Mouse (Mus musculus): ENCODE measurements around the gene B3gnt2.
"Not testable (repeated sequence)": the region's sequence is repeated elsewhere in the genome, so short reads cannot be mapped to it uniquely, and the experiment has no call there.

B3gnt2 gene

DNA sequence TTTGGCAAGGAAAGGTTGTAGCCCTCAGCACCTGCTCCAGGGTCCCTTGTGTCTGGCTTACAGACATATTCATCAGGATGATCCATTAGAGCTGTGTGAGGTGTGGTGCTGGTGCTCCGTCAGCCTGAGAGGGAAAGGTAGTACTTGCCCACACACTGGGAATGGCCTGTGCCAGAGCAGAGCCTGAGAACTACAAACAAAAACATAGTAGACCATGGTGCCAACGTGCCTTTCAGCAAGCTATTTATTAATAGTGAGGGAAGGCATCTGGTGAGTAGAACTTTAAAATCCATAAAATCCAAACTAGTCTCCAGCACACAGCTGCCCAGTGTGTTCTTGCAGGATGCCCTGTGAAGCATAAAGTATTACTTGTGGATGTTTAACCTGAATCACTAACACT is 94.5 kb downstream of the B3gnt2 start:
- no peak for DNase-seq (ENCODE audit: low spot score)

GRCm38 (mm10) chr11:22765425-22765824 is 95.3 kb downstream of the B3gnt2 start:
- no peak for DNase-seq (ENCODE audit: low spot score)

DNA sequence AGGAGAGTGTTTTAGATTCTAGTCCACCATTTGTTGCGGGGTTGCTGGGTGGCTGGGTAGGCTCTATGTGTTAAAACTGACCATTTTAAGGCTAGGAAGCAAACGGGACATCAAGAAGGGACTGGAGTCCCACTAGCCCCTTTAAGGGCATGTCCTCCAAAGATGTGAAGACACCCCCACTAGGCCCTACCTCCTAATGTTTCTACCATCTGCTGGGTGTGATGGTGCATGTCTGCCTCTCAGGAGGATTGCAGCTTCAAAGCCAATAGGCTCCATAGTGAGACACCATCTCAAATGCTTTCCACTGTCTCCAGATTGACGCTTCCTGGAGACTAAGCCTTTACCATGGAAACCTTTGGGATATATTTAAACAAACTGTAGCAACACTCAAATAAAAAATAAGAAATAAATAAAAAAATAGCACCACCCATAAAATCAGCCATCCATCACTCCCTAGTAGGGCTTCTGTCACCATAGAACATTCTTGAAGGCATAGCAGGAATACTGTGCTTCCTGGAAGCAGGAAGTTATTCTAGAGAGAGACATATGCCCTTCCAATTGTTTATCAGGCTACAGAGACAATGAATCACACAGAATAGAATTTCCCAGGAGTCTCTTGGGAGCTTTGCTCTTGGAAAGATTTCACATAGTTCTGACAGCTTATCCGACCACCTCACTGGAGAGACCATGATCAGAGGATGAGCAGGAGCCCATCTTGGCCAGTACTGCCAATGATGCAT is 97.0 kb downstream of the B3gnt2 start:
- DNase-seq (ENCODE audit: low spot score), result no peak

- DNase-seq (ENCODE audit: low spot score), result no peak
These were observed 97.7 kb downstream of the B3gnt2 start for GRCm38 (mm10) chr11:22763055-22763454.

- no peak for DNase-seq (ENCODE audit: low spot score)
These were observed 98.4 kb downstream of the B3gnt2 start for GRCm38 (mm10) chr11:22762236-22762927.

GRCm38 (mm10) chr11:22759783-22760182 is 101.0 kb downstream of the B3gnt2 start:
- DNase-seq (ENCODE audit: low spot score), result no peak

- no peak for DNase-seq (ENCODE audit: low spot score)
These were observed 104.4 kb downstream of the B3gnt2 start for GRCm38 (mm10) chr11:22756168-22756980.

DNA sequence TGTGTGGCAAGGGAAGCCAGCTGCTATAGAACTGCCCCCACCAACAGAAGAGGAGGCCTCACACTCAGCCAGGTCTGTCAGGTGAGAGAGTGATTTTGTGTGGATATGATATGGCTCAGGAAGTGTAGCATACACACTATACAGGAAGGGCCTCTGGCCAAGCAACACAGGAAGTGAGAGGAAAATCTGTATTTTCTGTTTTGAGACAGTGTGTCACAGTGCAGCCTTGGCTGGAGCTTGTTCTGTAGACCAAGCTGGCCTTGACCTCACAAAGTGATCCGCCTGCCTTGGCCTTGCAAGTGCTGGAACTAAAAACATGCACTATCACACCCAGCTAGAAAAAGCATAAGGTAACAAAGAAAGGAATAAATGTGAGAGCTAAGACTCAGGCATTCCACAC is 105.6 kb downstream of the B3gnt2 start:
- no peak for DNase-seq (ENCODE audit: low spot score)

DNA sequence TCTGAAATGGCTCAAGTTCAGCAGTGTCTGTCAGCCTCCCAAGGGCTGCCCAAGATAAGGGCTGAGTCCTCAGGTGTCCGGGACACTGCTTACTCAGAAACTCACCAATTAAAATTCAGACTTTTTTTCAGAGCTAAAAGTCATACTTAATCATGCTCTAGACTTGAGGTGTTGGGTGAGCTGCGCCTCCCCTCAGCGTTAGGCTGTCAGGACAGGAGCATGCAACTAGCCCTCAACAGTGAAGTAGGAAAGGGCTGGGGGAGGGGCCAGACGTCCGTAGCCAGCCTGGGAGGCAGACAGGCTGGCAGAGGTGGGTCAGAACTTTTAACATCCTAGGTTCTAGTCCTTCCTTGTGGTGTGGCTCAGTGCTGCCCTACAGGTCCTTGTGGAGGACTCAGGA is 108.2 kb downstream of the B3gnt2 start:
- no peak for DNase-seq (ENCODE audit: low spot score)

GRCm38 (mm10) chr11:22751592-22751991 is 109.2 kb downstream of the B3gnt2 start:
- DNase-seq (ENCODE audit: low spot score), result no peak

DNA sequence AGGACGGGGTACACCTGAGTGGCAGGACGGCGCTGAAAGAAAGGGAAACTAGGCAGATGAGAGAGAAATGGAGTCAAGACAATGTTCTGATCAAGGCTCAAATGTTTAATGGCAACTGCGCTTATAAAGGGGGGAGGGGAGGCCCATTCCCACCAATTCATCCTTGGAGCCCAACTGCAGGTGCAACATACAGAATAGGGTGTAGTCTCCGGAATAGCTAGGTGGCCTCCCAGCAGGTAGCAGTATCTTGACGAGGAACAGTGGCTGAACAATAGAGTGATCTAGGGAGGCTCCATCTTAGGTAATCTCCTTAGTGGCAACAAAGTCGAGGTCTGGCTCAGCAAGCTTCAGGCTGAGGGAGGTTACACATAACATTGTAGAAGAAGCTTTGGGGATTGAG is 113.4 kb downstream of the B3gnt2 start:
- DNase-seq (ENCODE audit: low spot score), result no peak

DNA sequence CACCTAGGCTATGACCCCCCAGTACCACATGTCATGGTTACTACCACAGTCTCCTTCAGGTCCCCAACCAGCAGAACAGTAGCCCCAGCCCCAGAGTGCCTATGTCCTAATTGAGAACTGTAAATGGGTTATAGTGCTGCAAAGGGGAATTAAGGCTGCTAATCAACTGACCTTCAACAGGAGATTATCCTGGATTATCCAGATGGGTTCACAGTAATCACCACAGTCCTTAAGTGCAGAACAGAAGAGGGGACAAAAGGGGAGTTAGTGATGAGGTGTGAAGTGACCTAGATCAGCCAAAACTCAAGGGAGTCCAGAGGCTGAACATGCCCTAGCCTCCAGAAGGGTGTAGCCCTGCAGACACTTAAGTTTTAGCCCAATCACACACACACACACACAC is 115.4 kb downstream of the B3gnt2 start:
- no peak for DNase-seq (ENCODE audit: low spot score)

- DNase-seq (ENCODE audit: low spot score), result no peak
These were observed 117.0 kb downstream of the B3gnt2 start for GRCm38 (mm10) chr11:22743561-22744269.

DNA sequence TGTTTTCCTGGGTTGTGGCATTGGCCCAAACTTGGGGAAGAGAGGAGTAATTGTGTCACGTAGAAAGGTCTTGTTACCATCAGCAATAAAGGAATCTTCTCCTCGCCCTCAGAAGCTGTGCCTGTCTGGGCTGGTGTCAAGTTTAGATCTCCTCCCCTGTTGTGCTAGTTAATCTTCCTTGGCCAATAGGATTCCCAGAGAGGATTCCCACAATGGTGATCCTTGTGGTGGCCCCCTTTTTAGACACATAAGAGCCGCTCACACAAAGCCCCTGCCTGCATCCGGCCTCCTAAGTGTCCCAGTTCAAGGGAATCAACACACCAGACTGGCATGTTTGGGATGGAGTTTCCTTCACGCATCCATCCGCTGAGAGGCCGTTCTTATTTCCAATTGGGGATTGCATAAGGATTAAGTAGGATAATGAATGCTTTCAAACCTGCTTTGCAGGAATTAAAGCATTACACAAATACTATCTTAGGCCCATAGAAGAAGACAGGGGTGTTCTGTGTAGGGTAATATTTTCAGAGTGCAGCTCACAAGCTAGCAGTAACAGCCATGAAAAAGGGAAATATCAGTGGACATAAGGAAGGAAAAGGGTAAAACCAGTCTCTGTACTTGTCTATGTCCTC is 118.6 kb downstream of the B3gnt2 start:
- DNase-seq (ENCODE audit: low spot score), result no peak

- no peak for DNase-seq (ENCODE audit: low spot score)
These were observed 119.3 kb downstream of the B3gnt2 start for GRCm38 (mm10) chr11:22741436-22741835.

DNA sequence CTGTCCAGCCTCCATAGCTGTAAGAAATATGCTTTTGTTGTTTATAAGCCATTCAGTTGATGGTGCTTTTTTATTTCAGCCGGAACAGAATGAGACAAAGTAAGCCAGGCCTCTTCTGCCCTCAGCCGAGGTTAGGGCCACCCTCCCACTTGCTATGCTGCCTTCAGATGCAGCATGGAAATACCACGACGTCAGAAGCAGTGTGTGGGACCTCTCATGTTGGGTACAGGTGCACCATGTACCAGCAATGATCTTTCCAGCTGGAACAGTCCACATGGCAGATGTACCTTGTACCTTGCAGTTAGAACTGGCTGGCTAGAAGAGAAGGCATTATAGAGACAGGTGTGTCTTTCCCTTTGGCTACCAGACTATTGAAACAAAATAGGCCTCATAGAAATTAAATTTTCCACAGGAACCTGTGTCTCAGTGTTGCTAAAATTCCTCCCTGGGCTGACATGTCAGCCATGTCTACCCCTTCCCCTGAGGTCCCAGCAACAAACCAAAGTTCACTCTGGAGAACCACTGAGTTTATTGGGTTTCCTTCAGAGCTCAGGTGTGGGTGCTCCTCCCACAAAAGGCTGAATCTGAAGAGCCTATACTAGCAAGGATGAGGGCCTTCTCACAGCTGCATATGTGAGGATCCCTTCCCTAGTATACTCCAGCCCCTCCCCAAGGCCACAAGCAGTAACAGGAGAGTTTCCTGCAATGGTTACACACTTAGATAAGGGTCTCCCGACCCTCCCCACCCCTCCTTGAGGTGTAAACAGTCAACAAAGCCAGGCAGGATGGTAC is 121.1 kb downstream of the B3gnt2 start:
- no peak for DNase-seq (ENCODE audit: low spot score)

DNA sequence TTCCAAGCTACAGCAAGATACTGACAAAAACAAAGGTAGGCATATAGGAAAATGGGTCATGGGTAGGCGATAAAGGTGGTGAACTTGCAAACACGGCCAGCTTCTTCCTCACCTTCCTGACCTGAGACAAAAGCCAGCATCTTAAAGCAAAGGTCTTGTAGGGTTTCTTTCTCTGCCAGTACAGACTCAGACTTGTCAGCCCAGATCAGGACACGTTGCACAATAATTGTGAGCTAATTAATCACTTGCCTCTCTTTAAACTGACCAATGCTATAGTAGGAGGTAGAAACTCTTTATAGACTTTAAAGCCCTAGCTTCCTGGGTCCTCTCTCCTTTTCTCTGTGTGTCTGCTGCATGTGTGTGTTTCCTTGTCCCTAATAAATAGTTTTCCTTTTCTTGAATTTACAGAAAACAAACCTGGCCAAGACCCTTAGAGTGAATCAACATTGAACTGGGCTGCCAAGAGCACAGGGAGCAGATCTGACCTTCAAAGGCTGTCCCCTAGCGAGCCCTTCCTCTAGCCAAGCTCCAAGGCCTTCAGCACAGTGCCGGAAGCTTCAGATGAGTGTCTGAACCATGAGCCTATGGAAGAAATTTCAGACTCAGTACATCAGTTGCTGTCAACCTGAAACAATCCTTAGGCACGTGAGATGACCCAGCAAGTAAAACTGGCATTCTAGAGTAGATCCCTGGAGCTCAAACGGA is 124.1 kb downstream of the B3gnt2 start:
- no peak for DNase-seq (ENCODE audit: low spot score)

DNA sequence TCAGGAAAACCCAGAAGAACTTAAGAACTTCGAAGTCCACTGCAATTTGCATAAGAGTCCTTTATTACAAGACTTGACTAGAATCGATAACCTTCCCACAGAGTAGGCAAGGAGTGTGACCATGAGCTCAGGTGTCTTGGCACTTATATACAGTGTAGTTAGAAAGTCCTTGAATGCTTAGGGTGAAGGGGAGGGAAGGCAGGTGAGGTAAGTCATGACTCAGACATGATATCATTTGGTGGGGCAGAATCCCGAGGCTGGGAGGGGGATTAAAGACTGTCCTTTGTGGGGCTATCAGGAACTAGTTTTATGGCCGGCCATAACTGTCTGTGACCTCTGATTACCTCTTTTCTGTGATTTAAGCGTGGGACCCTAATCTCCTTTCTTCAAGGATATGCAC is 125.6 kb downstream of the B3gnt2 start:
- DNase-seq (ENCODE audit: low spot score), result not testable (repeated sequence)

GRCm38 (mm10) chr11:22733936-22734335 is 126.8 kb downstream of the B3gnt2 start:
- no peak for DNase-seq (ENCODE audit: low spot score)

DNA sequence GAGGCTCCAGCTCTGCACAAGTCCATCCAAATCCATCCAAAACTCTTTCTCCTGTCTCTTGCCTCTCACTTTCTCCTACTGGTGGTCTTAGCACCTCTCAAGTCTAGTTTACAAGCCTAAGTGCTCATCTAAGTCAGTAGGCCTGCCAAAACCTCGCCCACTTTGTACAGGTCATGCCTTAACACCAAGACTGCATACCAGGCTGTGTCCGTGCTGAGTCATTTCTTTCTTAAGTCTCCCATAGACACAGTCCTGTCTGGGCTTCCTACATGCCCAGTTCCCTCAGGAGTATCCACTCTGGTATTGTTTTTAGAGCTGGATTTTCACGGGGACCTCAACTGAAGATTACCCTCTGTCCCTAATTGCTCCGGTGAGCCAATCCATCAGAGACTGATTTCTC is 127.9 kb downstream of the B3gnt2 start:
- no peak for DNase-seq (ENCODE audit: low spot score)

Data from urinary bladder, postnatal 25 days (tissue).